Mouse (Mus musculus): ENCODE measurements around the gene Ppp2r5b.

The Ppp2r5b gene

DNA sequence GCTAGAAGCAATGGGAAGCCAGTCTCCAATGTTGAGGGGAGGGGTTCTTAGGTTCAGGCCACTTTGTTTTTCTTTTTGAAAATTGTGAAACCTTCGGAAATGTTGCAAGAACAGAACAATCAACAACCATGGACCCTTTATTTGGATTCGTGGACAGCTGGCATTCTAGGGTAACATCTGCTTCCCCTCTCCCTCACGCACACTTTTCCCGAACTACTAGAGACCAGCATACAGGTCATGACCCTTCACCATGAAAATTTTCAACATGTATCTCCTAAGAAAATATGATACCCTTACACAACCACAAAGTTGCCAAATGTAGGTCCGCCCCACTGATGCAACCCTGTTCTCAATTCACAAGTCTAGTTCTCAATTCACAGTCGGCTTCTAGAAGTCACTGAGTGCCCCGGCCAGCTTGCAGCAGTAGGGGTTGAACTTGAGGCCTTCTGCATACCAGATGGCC is 33.0 kb upstream of the Ppp2r5b start:
- no peak for DNase-seq

DNA sequence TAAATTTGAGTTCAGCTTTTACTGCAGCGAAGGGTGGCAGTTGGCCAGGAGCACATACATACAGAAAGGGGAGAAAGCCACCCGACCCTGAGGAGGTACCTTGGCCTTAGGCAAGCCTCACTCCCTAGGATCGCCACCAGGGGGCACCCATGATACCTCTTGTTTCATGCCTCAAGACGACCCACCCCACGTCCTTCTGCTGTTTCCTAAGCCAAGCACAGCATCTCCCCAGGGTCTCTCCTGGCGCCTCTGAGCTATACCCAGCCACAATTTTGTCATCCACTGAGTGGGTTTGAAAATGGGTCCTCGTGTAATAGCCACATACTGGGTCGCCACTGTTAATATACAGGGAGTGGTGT is 32.5 kb upstream of the Ppp2r5b start:
- DNase-seq: peak; percentile 91

DNA sequence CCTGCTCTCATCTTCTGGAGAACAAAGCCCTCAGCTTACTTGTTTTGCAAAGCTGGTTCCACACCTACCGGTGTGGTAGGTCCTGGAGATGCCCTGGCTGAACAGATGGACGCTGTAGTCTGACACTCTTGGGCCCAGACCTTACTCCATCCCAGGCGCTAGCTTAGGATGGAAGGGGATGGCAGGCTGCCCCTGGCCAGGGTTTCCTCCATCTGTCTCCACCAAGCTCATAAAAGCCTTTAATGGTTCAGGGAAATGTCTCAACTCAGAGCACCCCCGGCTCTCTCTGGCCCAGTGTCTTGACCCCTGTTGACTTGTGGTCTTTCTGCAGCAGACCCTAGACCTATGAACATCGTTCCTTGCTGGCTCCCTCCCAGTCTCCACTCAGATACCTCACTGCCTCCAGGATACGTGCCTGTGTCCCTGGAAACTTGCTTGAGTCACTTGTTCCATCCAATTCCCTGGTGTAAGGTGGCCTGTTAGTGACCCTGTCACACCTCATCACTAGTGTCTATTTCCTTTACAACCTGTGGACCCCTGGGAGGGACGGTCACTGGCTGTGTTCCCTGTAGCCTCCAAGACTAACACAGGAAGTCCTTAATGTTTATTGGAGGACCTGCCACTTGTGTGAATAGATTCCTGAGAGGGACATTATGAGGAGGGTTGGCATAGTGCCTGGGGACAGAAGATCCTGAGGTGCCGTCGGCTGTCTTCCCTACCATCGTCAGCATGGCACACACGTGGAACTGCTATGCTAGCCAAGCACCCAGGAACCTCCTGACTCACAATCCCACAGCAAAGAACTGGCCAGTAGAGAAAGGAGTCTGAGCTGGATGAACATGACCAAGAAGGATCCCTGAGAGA is 31.9 kb upstream of the Ppp2r5b start:
- DNase-seq: no peak

DNA sequence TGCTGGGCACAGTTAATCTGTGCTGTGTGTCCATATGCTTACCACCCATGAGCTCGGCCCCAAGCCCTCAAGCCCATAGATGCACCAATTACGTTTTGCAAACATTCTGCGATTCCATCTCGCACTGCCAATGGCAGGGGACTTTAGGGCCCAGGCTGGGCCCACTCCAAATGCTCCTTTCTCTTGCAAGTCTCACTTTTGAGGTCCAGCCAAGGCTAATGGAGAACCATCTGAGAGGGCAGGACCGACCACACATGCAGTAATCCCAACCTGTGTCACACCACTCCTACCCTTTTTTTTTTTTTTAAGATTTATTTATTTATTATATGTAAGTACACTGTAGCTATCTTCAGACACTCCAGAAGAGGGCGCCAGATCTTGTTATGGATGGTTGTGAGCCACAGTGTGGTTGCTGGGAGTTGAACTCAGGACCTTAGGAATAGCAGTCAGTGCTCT is 30.1 kb upstream of the Ppp2r5b start:
- no peak for DNase-seq

DNA sequence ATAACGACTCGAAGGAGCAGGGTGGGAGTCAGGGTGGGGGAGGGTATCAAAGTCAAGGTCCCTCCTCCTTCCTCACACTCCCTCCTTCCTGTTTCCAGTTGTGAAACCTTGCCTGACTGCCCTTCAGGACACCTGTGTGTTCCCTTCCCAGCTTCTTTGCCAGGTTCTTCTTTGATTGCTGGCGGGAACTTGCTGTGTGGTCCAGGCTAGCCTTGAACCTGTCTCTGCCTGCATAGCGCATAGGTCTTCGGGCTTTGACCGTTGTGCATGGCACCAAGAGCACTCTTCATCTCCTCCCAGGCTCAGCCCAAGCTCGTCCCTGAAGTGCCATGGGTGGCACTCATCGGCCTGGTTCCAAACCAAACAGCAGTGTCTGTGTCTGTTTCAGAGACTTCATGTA is 29.3 kb upstream of the Ppp2r5b start:
- no peak for DNase-seq

DNA sequence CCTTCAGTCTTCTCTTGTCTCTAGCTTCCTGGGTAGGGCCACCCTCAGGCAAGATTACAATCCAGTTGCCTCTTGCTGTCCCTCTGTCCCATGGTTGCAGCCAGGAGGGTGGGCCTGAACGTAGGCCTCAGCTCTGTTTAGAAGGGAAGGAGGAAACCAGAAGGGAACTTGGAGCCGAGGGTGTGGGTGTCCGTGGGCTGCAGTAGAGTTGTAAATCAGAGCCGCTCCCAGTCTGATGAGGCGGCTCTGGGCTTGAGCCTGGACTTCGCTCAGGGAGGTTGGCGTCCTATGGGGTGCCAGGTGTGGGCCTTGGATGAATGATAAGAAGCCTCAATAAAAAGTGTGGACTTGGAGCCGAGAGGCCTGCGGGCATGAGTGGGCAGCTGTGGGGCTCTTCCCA is 28.5 kb upstream of the Ppp2r5b start:
- no peak for DNase-seq

DNA sequence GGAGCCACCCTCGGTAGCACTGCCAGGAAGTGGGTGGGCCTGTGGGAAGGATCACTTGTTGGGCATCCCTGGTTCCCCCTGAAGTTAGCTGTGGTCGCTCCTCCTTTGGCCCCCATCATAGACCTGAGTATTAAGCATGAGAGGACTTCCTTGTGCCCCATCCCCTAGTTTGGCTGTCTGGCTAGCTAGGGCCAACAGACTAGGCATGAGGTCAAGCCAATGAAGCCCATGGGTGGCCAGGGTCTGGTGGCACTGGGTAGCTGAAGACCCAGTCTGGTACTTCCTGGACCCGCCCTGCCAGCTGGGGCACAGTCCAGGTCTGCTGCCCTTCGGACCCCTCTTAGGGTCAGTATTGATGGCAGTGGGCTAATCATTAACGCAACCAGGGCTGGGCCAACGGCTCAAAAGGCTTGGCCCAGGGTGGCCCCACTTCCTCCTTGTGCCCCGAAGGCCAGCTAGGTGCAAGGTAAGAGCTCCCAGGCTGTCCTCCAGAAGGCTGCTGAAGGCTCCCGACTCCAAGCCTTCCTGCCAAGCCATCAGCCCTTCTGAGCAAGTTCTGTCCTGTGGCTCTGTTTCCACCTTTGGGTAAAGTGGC is 27.3 kb upstream of the Ppp2r5b start:
- DNase-seq: no peak

DNA sequence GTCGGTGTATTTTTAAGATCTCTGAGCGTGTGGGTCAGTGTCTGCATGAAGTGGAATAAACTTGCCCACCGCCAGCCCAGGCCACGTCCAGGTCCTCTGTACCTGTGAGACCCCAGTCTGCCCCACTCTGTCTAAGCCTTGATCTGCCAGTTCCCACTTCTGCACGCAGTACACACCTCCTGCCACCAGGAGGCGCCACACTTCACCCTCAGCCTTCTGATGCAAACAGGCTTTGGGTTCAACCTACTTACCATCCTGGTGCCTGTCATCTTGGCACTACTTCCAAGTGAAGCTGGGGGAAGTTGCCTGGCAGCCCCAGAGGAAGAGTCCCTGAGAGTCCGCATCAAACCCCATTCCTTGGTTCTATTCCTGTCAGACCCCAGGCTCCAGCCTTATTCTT is 26.6 kb upstream of the Ppp2r5b start:
- DNase-seq: peak; percentile 78

DNA sequence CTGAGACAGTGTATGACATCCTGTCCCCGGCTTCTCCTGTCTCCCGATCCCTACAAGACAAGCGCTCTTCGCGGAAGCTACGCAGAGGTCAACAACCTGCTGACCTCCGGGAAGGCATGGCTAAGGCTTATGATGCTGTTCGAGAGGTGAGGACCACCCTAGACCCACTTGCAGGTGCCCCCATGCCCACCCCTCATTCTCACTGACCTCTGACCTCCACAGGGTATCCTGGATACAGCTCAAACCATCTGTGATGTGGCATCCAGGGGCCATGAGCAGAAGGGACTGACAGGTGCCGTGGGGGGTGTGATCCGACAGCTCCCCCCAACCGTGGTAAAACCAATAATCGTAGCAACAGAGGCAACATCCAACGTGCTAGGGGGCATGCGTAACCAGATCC is 25.7 kb upstream of the Ppp2r5b start:
- DNase-seq: no peak

DNA sequence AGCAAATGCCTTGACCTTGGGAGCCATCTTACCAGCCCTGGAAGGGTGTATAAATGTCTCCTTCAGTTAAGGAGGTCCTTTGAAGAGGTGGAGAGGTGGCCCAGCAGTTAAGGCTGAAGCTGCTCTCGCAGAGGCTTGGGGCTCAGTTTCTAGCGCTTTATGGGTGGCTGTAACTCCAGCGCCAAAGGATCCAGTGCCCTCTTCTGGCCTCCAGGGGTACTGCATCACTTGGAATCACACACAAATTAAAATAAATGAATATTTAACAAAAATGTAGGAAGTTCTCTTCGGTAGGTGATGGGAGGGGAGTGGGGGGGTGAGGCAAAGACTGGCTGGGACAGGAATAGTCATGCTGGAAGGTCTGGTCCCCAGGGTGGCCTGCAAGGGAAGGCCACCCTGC is 25.3 kb upstream of the Ppp2r5b start:
- DNase-seq: no peak

DNA sequence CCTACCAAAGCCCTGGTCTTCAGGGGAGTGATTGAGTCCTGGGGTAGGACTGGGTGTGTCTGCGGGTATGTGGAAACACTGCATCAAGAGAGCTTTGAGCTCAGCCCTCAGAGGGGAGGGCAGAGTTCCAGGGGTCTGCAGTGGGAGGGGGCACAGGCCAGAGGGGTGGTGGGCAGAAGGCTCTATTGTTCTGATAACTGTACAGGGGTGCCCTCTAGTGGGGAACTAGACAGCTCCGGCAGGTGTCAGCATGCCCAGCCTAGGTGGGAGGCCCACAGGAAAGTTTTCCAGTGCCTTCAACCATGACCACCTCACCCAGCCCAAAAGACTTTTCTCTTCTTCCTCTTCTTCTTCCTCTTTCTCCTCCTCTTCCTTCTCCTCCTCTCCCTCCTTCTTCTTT is 24.8 kb upstream of the Ppp2r5b start:
- DNase-seq: peak; percentile 67

DNA sequence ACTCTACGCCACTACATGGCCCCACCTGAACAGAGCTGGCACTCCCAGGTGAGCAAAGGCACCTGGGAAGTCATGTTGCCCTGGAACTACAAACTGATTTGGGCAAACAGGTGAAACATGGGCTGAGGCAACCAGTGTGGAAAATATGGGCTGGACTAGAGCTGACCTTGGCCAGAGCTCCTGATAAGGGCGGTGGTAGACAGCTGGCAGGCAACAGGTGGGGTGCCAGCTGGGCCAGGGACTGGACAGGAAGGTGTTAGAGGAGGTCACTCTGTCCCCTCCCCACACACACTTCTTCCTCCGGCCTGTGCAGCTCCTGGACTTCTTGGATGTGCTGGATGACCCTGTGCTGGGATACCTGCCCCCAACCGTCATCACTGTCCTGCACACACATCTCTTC is 17.3 kb upstream of the Ppp2r5b start:
- DNase-seq: no peak

DNA sequence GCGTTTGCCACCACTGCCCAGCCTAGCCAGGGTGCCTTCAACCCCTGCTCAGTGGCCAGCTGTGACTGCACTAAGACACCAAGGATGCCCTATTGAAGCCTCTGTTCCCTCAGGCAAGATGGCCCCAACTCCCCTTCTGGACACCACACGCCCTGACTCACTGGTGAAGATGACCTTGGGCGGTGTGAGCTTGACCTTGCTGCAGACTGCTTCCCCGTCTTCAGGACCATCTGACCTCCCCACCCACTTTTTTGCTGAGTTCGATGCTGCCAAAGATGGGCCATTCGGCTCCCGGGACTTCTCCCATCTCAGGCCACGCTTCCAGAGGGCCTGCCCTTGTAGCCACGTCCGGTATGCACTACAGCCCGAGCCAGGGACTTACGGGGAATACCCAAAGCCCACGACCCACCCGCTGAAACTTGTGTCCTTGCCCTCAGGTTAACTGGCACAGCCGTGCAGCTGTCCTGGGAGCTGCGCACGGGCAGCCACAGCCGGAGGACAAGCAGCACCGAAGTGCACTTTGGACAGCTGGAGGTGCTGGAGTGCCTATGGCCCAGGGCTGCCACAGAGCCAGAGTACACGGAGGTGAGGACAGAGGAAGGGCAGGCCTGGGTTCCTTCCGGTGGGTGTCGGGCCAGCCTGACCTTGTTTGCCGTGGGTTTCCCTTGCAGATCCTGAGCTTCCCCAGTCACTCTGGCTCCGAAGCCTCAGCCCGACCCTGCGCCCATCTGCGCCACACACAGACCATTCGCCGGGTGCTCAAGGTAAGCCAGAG is 12.0 kb upstream of the Ppp2r5b start:
- no peak for DNase-seq

DNA sequence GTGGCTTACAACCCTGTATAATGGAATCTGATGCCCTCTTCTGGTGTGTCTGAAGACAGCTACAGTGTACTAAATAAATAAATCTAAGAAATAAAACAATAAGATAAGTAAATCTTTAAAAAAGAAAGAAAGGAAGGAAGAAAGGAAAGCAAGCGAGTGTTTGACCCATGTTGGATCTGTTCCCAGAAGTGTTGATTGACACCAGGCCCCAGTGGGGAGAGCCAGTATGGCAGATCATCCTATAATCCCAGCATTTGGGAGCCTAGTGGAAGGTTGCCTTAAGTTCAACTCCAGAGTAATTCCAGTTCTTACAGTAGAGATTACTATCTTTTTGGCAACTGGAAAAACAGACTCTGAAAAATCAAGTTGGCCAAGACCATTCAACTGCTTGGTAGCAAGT is 10.1 kb upstream of the Ppp2r5b start:
- no peak for DNase-seq

DNA sequence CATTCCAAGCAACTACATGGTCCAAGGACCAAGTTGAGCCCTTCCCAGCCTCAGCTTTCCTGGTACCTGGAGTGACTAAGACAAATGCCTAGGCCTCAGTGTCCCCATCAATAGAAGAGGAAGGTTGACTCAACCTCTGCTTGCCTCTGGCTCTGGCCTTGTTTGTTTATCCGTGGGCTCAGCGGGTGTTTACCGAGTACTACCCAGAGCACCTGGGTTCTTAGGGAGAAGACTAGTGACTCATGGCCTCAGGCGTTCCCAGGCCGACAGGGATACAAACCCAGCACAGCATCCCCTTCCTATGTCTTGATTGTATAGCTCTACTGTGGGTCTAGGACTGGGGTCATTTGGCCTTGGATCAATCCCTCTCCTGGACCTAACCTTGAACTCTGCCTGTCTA is 7.6 kb upstream of the Ppp2r5b start:
- no peak for DNase-seq

DNA sequence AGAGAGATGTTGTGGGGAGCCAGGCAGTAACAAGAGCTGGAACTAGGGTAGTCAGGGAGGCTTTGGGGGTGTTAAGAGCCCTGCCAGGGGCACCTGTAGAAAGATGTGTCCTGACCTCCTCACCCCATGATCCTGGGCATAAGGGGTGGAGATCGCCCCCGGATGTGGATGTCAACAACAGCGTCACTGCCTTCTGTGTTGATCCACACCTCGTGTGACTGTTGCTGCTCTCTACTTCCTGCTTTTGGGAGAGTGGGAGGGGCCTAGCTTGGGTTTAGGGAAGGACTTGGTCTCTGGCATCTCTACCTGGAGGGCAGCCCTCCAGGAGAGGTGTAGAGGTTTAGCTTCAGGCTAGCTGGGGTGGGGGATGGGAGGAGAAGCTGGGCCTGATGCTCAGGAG is 6.6 kb upstream of the Ppp2r5b start:
- peak; percentile 58 for DNase-seq

DNA sequence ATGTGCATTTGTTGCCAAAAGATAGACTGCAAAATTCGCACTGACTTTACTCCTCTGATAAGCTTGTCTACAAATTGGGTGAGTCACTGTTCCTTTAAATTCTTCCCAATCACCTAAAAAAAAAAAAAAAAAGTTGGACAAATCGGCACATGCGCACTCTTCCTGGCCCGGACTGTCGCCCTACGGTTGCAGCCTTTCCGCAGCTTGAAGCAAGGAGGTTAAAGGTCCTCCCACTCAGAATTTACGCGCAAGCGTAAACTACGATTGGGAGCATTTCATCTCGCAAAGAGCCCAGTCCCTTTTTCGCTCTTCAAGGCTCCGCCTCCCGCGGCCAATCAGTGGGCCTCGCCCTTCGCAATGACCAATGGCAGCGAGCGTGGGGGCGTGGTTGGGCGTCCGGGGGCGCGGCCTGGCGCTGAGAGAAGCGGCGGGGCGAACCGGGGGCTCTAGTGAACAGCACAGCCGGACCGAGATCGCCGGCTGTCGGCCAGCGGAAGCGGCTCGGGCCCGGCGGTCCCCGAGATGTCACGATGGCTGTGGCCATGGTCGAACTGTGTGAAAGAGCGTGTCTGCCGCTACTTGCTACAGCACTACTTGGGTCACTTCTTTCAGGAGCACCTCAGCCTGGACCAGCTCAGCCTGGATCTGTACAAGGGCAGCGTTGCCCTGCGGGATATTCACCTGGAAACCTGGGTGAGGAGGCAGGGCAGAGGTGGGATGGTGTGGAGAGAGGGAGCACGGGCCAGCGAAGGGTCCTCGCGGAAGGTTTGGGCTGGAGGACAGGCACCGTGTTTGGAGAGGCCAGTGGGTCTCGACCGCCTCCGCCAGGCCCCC is 5.8 kb upstream of the Ppp2r5b start, which contains the start of gene Atg2a:
TSS of gene Atg2a (plus strand) at position 395 of the 834 bp plus-strand sequence.
- peak; percentile 100 for DNase-seq

DNA sequence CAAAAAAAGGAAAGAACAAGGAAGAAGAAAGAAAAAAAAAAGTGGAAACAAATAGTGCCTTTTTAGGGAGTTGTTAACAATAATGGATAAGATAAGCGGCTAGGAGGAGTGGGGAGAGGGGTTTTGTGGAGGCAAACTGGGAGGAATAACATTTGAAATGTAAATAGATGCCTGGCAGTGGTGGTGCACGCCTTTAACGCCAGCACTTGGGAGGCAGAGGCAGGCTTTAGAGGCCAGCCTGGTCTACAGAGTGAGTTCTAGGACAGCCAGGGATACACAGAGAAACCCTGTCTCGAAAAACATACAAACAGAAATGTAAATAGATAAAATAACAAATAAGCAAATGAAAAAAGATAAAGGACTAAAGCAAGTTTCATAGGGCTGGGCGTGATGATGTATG is 5.1 kb upstream of the Ppp2r5b start:
- DNase-seq: no peak

DNA sequence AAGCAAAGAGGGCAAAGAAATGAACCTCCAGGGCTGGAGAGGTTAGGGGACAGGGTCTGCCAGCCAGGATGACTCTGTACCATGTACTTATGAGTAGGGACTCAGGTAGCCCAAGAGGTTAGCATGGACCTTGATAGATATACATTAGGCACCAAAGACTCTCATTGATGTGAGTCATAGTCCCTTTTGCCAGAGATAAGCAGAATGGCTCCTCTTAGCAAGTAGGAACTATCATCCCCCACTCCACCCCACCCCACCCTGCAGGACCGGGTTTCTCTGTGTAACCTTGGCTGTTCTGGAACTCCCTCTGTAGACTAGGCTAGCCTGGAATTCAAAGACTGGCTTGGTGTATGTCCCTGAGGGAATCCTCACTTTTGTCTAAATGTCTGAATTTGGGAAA is 4.5 kb upstream of the Ppp2r5b start:
- no peak for DNase-seq

DNA sequence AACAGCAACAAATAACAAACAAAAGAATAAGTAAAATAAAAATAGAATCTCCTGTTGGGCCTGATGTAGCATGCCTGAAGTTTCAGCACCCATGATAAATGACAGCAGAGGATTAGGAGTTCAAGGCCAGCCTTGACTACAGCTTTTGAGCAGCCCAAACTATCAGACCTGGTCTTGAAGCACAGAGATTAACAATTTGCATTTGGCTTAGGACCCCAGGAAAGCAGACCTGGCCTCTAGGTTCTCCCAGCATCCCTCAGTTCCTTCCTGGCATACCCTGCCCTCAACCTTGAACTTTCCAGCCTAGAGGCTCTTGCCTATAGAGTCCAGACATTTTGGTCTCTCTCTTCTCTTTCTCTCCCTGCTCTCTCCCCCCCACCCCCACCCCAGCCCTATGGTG is 3.1 kb upstream of the Ppp2r5b start:
- DNase-seq: no peak

DNA sequence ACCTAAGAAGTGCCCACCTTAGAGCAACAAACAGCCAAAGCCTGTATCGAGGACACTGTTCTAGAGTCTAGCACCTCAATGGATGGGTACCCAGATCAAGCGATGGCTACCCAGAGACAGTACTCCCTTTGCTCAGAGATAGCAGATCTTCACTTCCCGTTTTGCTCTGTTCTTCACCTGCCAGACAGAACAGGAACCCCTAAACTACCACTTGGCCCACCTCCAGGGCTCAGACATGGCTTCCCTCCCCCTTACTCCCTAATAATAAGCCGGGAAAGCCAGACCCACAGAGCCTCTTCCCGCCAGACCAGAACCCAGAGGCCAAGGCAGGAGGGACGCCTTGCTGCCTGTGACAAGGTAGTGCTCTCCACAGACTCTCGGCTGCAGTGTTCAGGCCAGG is 1.2 kb upstream of the Ppp2r5b start:
- DNase-seq: no peak

DNA sequence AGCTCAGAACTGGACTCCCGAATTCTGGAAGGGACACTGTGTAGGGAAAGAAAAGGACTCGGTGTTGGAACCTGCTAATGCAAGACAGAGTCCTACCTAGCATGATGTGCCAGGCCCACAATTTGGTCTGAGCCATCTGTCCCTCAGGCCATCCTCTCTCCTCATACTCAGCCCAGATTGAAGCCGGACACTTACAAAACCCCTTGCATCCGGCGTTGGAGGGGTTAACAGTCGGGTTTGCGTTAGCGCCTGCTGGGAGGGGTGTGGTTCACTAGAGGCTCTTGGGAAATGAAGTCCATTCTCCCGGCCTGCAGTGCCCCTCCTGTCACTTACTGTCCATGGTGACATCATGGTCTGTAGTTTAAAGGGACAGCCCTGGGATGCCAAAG is 375 bp upstream of the Ppp2r5b start:
- peak; percentile 97 for DNase-seq
